Mouse (Mus musculus) forebrain, embryonic 13.5 days (tissue): ENCODE measurements around the gene Ankzf1. TPM values are rescaled to one million over a fixed set of nuclear protein-coding genes. Genes with fewer than 3 reads are reported as not detected.

Experiments
- ATAC-seq: fragments of 200-750 bp; cut with Nextera tagmentation; 2 replicates; pipeline ENCODE4 v1.8.0; 2017
- H3K27ac ChIP-seq: fragments of 300-500 bp; sonication (generic); 2 replicates; pipeline ENCODE4 v1.5.1; 2015; ENCODE audit warnings: inconsistent platforms, mild to moderate bottlenecking, moderate library complexity
- H3K27me3 ChIP-seq: fragments of 300-500 bp; sonication (generic); 2 replicates; pipeline ENCODE4 v1.6.1; 2015; ENCODE audit warnings: mild to moderate bottlenecking, inconsistent platforms
- H3K36me3 ChIP-seq: fragments of 300-500 bp; sonication (generic); 2 replicates; pipeline ENCODE4 v1.6.1; 2015; ENCODE audit warnings: mild to moderate bottlenecking, inconsistent platforms; ENCODE audit not compliant: poor library complexity, severe bottlenecking
- H3K4me1 ChIP-seq: fragments of 300-500 bp; sonication (generic); 2 replicates; pipeline ENCODE4 v1.6.1; 2015; ENCODE audit warnings: inconsistent platforms
- H3K4me2 ChIP-seq: fragments of 300-500 bp; sonication (generic); 2 replicates; pipeline ENCODE4 v1.6.1; 2015; ENCODE audit warnings: inconsistent platforms, mild to moderate bottlenecking, moderate library complexity
- H3K4me3 ChIP-seq: fragments of 300-500 bp; sonication (generic); 2 replicates; pipeline ENCODE4 v1.5.1; 2015; ENCODE audit warnings: mild to moderate bottlenecking, inconsistent platforms
- H3K9ac ChIP-seq: fragments of 300-500 bp; sonication (generic); 2 replicates; pipeline ENCODE4 v1.6.1; 2015; ENCODE audit warnings: mild to moderate bottlenecking, inconsistent platforms
- H3K9me3 ChIP-seq: fragments of 300-500 bp; sonication (generic); replicated peaks from 2 replicates; pipeline ENCODE4 v1.6.1; 2016; ENCODE audit warnings: inconsistent platforms
- WGBS: fragments of 180-500 bp; shearing (Covaris S2); methylation state at CpG from one replicate; pipeline ENCODE4 v1.1.7; 2015; 5-methylcytosine and 5-hydroxymethylcytosine counted together
- polyA plus RNA-seq: library from polyadenylated mRNA; unstranded; fragments of >200 nt; fragmentation: Nextera tagmentation; extraction: Ambion mirVana; gene quantifications from 2 replicates; pipeline ENCODE4 v1.2.1, GENCODE M21; 2015

Ankzf1 gene
- polyA plus RNA-seq, 1 experiment from 2014 or later: 23.1 TPM

GRCm38 (mm10) chr1:75192452-75192851 lies 501 bp downstream of the Ankzf1 start:
- H3K4me3 ChIP-seq: peak overlapping the region; percentile 67
- peak; percentile 20; the same call in 1 of the 2 replicates for ATAC-seq
- H3K36me3 ChIP-seq: peaks cover 32% of the 10 kb centered on the region
- H3K4me1 ChIP-seq: peaks cover 26% of the 10 kb centered on the region
- under 1% methylated on average over 19 of the region's 19 CpGs for WGBS
- peak overlapping the region; percentile 93 for H3K4me2 ChIP-seq
- H3K9me3 ChIP-seq: no peaks in the 10 kb centered on the region
- H3K27me3 ChIP-seq: no peaks in the 10 kb centered on the region
- H3K27ac ChIP-seq: peak overlapping the region; percentile 83
- peak overlapping the region; percentile 86 for H3K9ac ChIP-seq

DNA sequence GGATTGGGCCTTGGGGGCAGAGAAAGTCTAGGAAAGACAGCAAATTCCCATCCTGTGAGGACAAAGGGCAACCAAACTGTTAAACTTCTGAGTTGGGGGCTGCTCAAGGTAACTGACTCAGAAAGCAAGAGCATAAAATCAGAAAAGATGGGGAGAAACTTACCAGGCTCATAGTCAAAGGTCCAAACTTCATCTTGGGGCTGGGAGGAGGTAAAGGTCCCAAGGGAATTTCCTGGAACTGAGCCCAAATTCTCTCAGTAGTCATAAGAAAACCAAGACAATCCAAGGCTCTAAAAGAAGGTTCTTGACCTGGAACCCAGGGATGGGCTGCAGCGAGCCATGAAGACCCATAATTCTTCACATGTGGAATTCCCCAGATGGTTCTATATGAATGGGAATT lies 9.3 kb downstream of the Ankzf1 start:
- Histone ChIP-seq H3K27me3 (no peaks in the 10 kb centered on the region), H3K4me1 (no peaks in the 10 kb centered on the region), H3K36me3 (peaks cover 39% of the 10 kb centered on the region), H3K4me3 (no peak overlapping the region), H3K9ac (no peak overlapping the region), H3K27ac (no peak overlapping the region), H3K4me2 (no peak overlapping the region), H3K9me3 (no peaks in the 10 kb centered on the region)
- ATAC-seq: no peak
- 95% methylated on average over 1 of the region's 1 CpGs for WGBS

DNA sequence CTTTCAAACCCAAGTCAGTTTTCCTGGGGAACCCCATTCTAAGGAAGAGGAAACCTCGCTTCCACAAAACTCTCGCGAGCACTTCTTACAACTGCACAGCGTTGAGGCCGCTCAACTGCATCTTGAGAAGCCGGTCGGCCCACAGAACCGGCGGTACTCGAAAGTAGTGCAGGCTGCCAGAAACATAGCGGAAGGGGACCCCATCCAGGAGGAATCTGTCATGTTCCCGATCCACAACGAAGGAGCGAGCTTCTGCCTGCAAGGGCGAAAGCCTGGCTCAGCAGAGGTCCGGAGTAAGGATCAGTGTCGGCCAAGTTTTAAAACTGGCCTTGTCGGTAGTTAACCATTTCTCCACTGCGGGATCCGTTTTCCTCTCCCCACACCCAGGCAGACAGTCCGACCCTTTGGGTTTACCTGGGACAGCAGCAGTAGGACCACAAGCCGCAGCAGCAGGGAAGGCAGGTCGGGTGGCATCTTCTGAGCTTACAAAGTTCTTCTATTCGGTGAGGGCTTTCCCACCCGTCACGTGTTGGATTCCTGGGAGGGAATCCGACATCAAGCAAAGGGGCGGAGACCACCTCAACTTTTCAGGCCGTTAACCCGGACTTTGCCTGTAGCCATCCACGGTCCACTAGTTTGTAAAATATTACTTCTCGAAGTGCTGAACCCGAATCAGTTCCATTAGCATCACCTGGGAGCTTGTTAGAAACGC lies 17.2 kb downstream of the Ankzf1 start:
- Histone ChIP-seq H3K4me2 (peak overlapping the region; percentile 92), H3K4me1 (peaks cover 42% of the 10 kb centered on the region), H3K9ac (peak overlapping the region; percentile 52), H3K4me3 (peak overlapping the region; percentile 36), H3K27ac (no peak overlapping the region), H3K27me3 (no peaks in the 10 kb centered on the region; the same call in 1 of the 2 replicates), H3K36me3 (peaks cover 24% of the 10 kb centered on the region), H3K9me3 (no peaks in the 10 kb centered on the region)
- ATAC-seq: no peak
- WGBS: 11% methylated on average over 34 of the region's 34 CpGs

DNA sequence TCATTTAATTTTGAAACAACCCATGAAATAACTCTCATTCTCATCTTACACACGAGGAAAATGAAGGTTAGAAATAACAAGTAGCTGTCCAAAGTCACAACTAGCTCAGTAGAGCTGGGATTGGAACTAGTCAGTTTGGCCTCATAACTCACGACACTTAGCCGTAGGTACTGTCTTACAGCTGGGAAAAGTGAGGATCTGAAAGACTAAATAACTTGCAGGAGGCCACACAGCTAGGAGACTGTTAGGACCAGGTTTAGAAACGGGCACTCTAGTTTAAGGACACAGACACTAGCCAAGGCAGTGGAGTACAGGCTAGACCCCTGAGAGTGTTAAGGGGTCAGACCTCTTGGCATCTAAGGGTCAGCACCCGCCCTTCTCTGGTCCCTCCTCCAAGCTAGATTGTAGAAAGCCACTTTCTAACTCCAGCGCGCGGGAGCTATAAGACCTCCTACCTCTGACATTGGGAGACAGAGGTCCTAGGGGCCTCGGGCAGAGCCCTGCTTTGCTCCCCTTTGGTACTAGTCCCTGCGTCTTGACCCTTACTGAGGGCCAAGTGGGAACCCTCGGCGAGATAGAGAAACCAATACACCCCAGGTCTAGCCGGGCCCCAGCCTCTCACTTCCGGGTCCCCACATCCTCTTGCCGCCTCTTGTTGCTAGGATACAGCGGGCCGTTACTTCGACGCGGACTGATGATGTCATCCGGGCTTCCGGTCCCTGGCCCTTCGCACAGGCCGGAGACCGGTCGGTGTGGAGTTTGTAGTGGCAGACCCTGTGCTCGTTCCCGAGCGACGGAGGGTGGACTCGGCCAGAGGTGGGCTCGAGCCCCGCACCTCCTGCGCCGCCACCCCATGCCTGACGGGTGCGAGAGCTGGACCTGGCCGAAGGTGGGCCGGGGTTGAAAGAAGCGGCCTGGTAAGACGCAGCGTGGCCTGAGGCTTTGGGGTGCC lies 18.5 kb downstream of the Ankzf1 start, which contains the start of the genes Glb1l and Stk16:
Glb1l (minus strand) TSS at position 678 of the 952 bp plus-strand sequence.
Stk16 (plus strand) TSS at position 703 of the 952 bp plus-strand sequence.
- WGBS: 6% methylated on average over 42 of the region's 42 CpGs
- ATAC-seq: peak; percentile 98
- Histone ChIP-seq H3K4me1 (peaks cover 42% of the 10 kb centered on the region), H3K9ac (peak within 1 kb of the TSS; percentile 93), H3K9me3 (no peaks in the 10 kb centered on the region), H3K27me3 (no peaks in the 10 kb centered on the region; the same call in 1 of the 2 replicates), H3K4me3 (peak within 1 kb of the TSS; percentile 97), H3K4me2 (peak within 1 kb of the TSS; percentile 92), H3K36me3 (peaks cover 37% of the 10 kb centered on the region), H3K27ac (no peak within 1 kb of the TSS)

GRCm38 (mm10) chr1:75211141-75211708 lies 19.3 kb downstream of the Ankzf1 start:
- peak; percentile 14 for ATAC-seq
- Histone ChIP-seq H3K27me3 (peaks cover 8% of the 10 kb centered on the region), H3K36me3 (peaks cover 45% of the 10 kb centered on the region), H3K9me3 (no peaks in the 10 kb centered on the region), H3K27ac (no peak overlapping the region), H3K4me3 (peak overlapping the region; percentile 97), H3K9ac (peak overlapping the region; percentile 93), H3K4me2 (peak overlapping the region; percentile 92), H3K4me1 (peaks cover 42% of the 10 kb centered on the region)
- WGBS: 14% methylated on average over 17 of the region's 17 CpGs

GRCm38 (mm10) chr1:75212542-75212941 lies 20.6 kb downstream of the Ankzf1 start:
- WGBS: 88% methylated on average over 4 of the region's 4 CpGs
- Histone ChIP-seq H3K27me3 (peaks cover 21% of the 10 kb centered on the region), H3K4me1 (peaks cover 44% of the 10 kb centered on the region), H3K9me3 (no peaks in the 10 kb centered on the region), H3K4me3 (no peak overlapping the region), H3K36me3 (peaks cover 46% of the 10 kb centered on the region), H3K27ac (no peak overlapping the region), H3K9ac (no peak overlapping the region), H3K4me2 (no peak overlapping the region)
- no peak for ATAC-seq

DNA sequence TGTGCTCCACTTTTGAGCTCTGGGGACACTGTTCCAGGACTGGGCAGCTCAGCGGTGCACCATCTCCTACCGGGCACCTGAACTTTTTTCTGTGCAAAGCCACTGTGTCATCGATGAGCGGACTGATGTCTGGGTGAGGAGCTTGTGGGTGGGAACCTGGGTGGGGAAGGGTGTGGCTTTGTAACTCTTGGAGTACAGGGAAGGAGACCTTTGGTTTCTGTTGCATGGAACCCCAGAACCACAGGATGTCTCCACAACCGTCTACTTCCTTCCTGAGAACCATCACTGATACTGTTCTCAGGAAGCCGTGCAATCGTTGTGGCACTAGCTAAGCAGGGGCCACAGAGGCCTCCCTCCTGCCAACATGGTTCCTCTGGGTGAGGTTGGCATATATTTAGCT lies 21.1 kb downstream of the Ankzf1 start:
- Histone ChIP-seq H3K4me1 (peaks cover 47% of the 10 kb centered on the region), H3K27me3 (peaks cover 26% of the 10 kb centered on the region), H3K9ac (no peak overlapping the region)

DNA sequence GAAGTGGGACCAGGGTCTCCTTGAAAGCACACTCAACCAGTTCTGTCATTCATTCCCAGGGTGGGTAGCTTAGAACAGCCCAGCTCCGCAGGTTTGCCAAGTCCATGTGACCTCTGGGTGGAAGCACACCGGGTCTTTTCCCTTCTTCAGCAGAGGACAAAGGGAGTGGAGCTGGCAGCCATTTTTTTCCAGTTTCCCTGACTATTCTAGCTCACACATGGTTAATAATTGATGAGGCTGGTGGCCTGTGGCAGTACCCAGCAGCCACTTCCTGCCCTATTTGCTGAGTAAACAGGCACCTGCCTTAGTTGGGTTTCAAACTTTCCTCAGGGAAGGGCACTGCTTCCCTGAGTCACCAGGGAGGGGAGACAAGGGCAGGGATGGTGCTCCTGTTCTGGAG lies 22.5 kb downstream of the Ankzf1 start:
- H3K27ac ChIP-seq: no peak overlapping the region
- H3K4me3 ChIP-seq: no peak overlapping the region
- no peak for ATAC-seq

More for the DNA sequence above, 21.1 kb downstream of the Ankzf1 start:
- Histone ChIP-seq H3K9me3 (no peaks in the 10 kb centered on the region), H3K4me3 (no peak overlapping the region), H3K27ac (no peak overlapping the region), H3K36me3 (peaks cover 46% of the 10 kb centered on the region), H3K4me2 (no peak overlapping the region)
- 96% methylated on average over 7 of the region's 7 CpGs for WGBS
- ATAC-seq: no peak

DNA sequence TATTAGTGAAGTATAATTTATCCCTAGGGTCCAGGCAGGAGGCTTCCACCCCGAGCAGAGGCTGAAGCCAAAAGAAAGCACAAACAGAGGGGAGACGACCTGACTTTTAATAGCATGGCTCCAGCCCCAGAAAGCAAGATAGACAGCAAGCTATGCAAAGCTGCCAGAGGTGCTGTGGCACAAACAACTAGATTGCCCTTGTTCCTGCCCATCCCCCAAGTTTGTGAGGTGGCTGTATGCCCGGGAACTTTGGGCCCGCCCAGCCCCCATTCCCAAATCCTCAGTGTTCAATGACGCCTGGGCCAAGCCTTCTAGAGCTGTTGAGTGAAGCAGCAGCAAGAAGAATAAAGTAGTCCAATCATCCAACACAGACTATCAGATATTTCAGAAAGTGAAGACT lies 22.9 kb downstream of the Ankzf1 start:
- 86% methylated on average over 5 of the region's 5 CpGs for WGBS
- H3K36me3 ChIP-seq: peaks cover 46% of the 10 kb centered on the region
- H3K4me2 ChIP-seq: no peak overlapping the region
- H3K27me3 ChIP-seq: peaks cover 44% of the 10 kb centered on the region
- H3K4me1 ChIP-seq: peaks cover 48% of the 10 kb centered on the region
- ATAC-seq: no peak
- H3K27ac ChIP-seq: no peak overlapping the region
- H3K4me3 ChIP-seq: no peak overlapping the region
- H3K9ac ChIP-seq: no peak overlapping the region
- no peaks in the 10 kb centered on the region for H3K9me3 ChIP-seq

More for the DNA sequence above, 22.5 kb downstream of the Ankzf1 start:
- H3K9me3 ChIP-seq: no peaks in the 10 kb centered on the region
- H3K36me3 ChIP-seq: peaks cover 46% of the 10 kb centered on the region
- H3K4me1 ChIP-seq: peaks cover 48% of the 10 kb centered on the region
- H3K27me3 ChIP-seq: peaks cover 39% of the 10 kb centered on the region
- no peak overlapping the region for H3K9ac ChIP-seq
- no peak overlapping the region for H3K4me2 ChIP-seq
- 84% methylated on average over 2 of the region's 2 CpGs for WGBS

DNA sequence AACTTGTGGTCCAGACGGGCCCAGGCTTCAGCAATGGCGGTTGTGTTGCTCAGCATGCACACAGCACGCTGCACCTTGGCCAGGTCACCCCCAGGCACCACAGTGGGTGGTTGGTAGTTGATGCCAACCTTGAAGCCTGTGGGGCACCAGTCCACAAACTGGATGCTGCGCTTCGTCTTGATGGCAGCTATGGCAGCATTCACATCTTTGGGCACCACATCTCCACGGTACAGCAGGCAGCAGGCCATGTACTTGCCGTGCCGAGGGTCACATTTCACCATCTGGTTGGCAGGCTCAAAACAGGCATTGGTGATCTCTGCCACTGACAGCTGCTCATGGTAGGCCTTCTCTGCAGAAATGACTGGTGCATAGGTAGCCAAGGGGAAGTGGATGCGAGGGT lies 23.8 kb downstream of the Ankzf1 start:
- no peak overlapping the region for H3K9ac ChIP-seq
- WGBS: 95% methylated on average over 9 of the region's 9 CpGs
- H3K27ac ChIP-seq: no peak overlapping the region
- H3K9me3 ChIP-seq: no peaks in the 10 kb centered on the region
- H3K36me3 ChIP-seq: peaks cover 46% of the 10 kb centered on the region
- no peak overlapping the region for H3K4me2 ChIP-seq
- peaks cover 42% of the 10 kb centered on the region for H3K4me1 ChIP-seq
- no peak overlapping the region for H3K4me3 ChIP-seq
- no peak for ATAC-seq
- H3K27me3 ChIP-seq: peaks cover 53% of the 10 kb centered on the region

DNA sequence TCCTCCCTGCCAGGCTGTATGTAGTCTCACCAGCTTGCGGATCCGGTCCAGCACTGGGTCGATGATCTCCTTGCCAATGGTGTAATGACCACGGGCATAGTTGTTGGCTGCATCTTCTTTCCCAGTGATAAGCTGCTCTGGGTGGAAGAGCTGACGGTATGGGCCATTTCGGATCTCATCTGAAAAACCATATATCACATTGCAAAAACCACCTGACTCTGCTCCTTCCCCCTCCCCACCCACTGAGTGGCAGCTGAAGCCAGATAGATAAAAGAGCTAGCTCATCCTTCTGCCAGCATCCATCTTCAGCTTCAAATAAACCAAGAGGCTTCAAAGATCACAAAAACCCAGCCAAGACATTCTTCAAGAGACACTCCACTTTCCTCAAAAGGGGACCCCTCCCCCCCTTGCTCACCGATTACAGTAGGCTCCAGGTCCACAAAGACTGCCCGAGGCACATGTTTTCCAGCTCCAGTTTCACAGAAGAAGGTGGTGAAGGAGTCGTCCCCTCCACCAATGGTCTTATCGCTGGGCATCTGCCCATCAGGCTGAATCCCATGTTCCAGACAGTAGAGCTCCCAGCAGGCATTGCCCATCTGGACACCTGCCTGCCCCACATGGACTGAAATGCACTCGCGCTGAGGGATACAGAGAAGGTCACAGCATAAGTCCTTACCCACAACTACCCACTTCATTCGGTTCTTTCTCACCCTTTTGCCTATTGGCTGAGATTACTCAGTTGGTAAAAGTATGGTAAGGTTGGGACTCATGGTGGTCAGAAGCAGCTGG lies 25.0 kb downstream of the Ankzf1 start:
- H3K4me2 ChIP-seq: peak overlapping the region; percentile 19; the same call in 1 of the 2 replicates
- 82% methylated on average over 13 of the region's 13 CpGs for WGBS
- no peak for ATAC-seq
- H3K27me3 ChIP-seq: peaks cover 65% of the 10 kb centered on the region
- 0 out of 2 replicates have a peak overlapping the region, but pooled peaks have one; percentile 54 for H3K4me3 ChIP-seq
- H3K4me1 ChIP-seq: peaks cover 32% of the 10 kb centered on the region
- peaks cover 43% of the 10 kb centered on the region for H3K36me3 ChIP-seq
- no peak overlapping the region for H3K9ac ChIP-seq
- H3K27ac ChIP-seq: peak overlapping the region; percentile 19; the same call in 1 of the 2 replicates
- H3K9me3 ChIP-seq: no peaks in the 10 kb centered on the region
